Mouse (Mus musculus) hindbrain, postnatal 0 days (tissue): ENCODE measurements around the gene Best2. TPM values are rescaled to one million over a fixed set of nuclear protein-coding genes. Genes with fewer than 3 reads are reported as not detected.

ENCODE experiments used
- ATAC-seq: fragments of 200-750 bp; cut with Nextera tagmentation; 2 replicates; pipeline ENCODE4 v1.8.0; 2017; ENCODE audit warnings: mild to moderate bottlenecking, moderate TSS enrichment, moderate library complexity
- DNase-seq: peaks from one replicate; pipeline ENCODE4 v3.0.0-alpha.2; 2015; ENCODE audit warnings: low spot score
- H3K27ac ChIP-seq: fragments of 300-500 bp; sonication (generic); 2 replicates; pipeline ENCODE4 v1.5.1; 2014; ENCODE audit warnings: mild to moderate bottlenecking
- H3K27me3 ChIP-seq: fragments of 300-500 bp; sonication (generic); 2 replicates; pipeline ENCODE4 v1.6.1; 2014; ENCODE audit warnings: low read length, mixed read lengths; ENCODE audit not compliant: insufficient read depth
- H3K36me3 ChIP-seq: fragments of 300-500 bp; sonication (generic); 2 replicates; pipeline ENCODE4 v1.6.1; 2014; ENCODE audit warnings: low read length, mixed read lengths; ENCODE audit not compliant: insufficient read depth
- H3K4me1 ChIP-seq: fragments of 300-500 bp; sonication (generic); 2 replicates; pipeline ENCODE4 v1.6.1; 2014; ENCODE audit warnings: antibody characterized with exemption, low read length, mixed read lengths; ENCODE audit not compliant: insufficient read depth
- H3K4me2 ChIP-seq: fragments of 300-500 bp; sonication (generic); 2 replicates; pipeline ENCODE4 v1.6.1; 2014; ENCODE audit warnings: low read depth, mild to moderate bottlenecking, low read length, moderate library complexity, mixed read lengths
- H3K4me3 ChIP-seq: fragments of 300-500 bp; sonication (generic); 2 replicates; pipeline ENCODE4 v1.5.1; 2014; ENCODE audit warnings: low read length
- H3K9ac ChIP-seq: fragments of 300-500 bp; sonication (generic); replicated peaks from 2 replicates; pipeline ENCODE4 v1.6.1; 2014; ENCODE audit warnings: mild to moderate bottlenecking, low read length, moderate library complexity, mixed read lengths
- H3K9me3 ChIP-seq: fragments of 300-500 bp; sonication (generic); 2 replicates; pipeline ENCODE4 v1.6.1; 2016; ENCODE audit warnings: low read length, mixed read lengths
- CTCF ChIP-seq: IDR thresholded peaks from 2 replicates; pipeline ENCODE4 v1.5.1; 2016; ENCODE audit warnings: antibody characterized with exemption, control low read depth, low read depth
- WGBS: fragments of 180-500 bp; shearing (Covaris S2); extraction: QIAGEN DNeasy Blood & Tissue Kit; methylation state at CpG from one replicate; pipeline ENCODE4 v1.1.7; 2014; 5-methylcytosine and 5-hydroxymethylcytosine counted together
- polyA plus RNA-seq: library from polyadenylated mRNA; unstranded; fragments of >200 nt; fragmentation: Nextera tagmentation; extraction: Ambion mirVana; gene quantifications from 2 replicates; pipeline ENCODE4 v1.2.1, GENCODE M21; 2015
- total RNA-seq: library from RNA; depleted of rRNA; stranded (reverse); fragments of >200 nt; gene quantifications from 2 replicates; pipeline ENCODE4 v1.2.3, GENCODE M21; 2014

The Best2 gene
- total and polyA plus RNA-seq, 2 experiments from 2014 or later = 0.26 TPM; not detected in 1

- Histone ChIP-seq H3K9ac (peak within 1 kb of the TSS; percentile 67), H3K4me3 (peak within 1 kb of the TSS; percentile 51), H3K9me3 (no peaks in the 10 kb centered on the region), H3K27me3 (no peaks in the 10 kb centered on the region), H3K4me1 (peaks cover 35% of the 10 kb centered on the region), H3K36me3 (no peaks in the 10 kb centered on the region), H3K4me2 (peak within 1 kb of the TSS; percentile 98), H3K27ac (peak within 1 kb of the TSS; percentile 74)
- peak; percentile 70 for ATAC-seq
- no peak for TF ChIP-seq CTCF
- WGBS = under 1% methylated on average over 63 of the region's 63 CpGs
- peak; percentile 93 for DNase-seq
Observed at GRCm38 (mm10) chr8:84978248-84978940, 35.9 kb downstream of the Best2 start, which contains the start of gene Junb. TSS of gene Junb (minus strand) at chr8:84978718.

GRCm38 (mm10) chr8:84977435-84978247, 36.7 kb downstream of the Best2 start:
- peak; percentile 65 for DNase-seq
- TF ChIP-seq CTCF = no peak
- Histone ChIP-seq H3K27me3 (no peaks in the 10 kb centered on the region), H3K27ac (peak overlapping the region; percentile 74), H3K36me3 (0 out of 2 replicates have a peak, but pooled peaks cover under 1% of the 10 kb centered on the region), H3K4me2 (peak overlapping the region; percentile 98), H3K9me3 (no peaks in the 10 kb centered on the region), H3K4me1 (peaks cover 35% of the 10 kb centered on the region), H3K4me3 (peak overlapping the region; percentile 51), H3K9ac (peak overlapping the region; percentile 67)
- ATAC-seq = no peak
- WGBS = 2% methylated on average over 70 of the region's 70 CpGs

- no peak for TF ChIP-seq CTCF
- Histone ChIP-seq H3K27ac (no peak overlapping the region), H3K4me1 (peaks cover 35% of the 10 kb centered on the region), H3K27me3 (no peaks in the 10 kb centered on the region), H3K9ac (peak overlapping the region; percentile 67), H3K4me3 (peak overlapping the region; percentile 51), H3K36me3 (peaks cover 8% of the 10 kb centered on the region; the same call in 1 of the 2 replicates), H3K9me3 (no peaks in the 10 kb centered on the region), H3K4me2 (peak overlapping the region; percentile 98)
- DNase-seq = no peak
- whole genome bisulfite sequencing = under 1% methylated on average over 24 of the region's 25 CpGs
- no peak for ATAC-seq
Observed at GRCm38 (mm10) chr8:84976763-84977434, 37.4 kb downstream of the Best2 start.

- ATAC-seq (peak; percentile 84), DNase-seq (peak; percentile 96)
- H3K36me3 ChIP-seq = peaks cover 14% of the 10 kb centered on the region; the same call in 1 of the 2 replicates
- WGBS = under 1% methylated on average over 57 of the region's 61 CpGs
- TF ChIP-seq CTCF = peak; percentile 37
- H3K9ac ChIP-seq = peak overlapping the region; percentile 67
- peak overlapping the region; percentile 98 for H3K4me2 ChIP-seq
- H3K4me1 ChIP-seq = peaks cover 34% of the 10 kb centered on the region
- H3K27ac ChIP-seq = peak overlapping the region; percentile 54
- peak overlapping the region; percentile 51 for H3K4me3 ChIP-seq
- H3K9me3 ChIP-seq = no peaks in the 10 kb centered on the region
- no peaks in the 10 kb centered on the region for H3K27me3 ChIP-seq
Observed at GRCm38 (mm10) chr8:84976031-84976762, 38.1 kb downstream of the Best2 start.

- Histone ChIP-seq H3K4me3 (peak overlapping the region; percentile 51; the same call in 1 of the 2 replicates), H3K9me3 (no peaks in the 10 kb centered on the region), H3K27me3 (no peaks in the 10 kb centered on the region), H3K27ac (no peak overlapping the region), H3K9ac (no peak overlapping the region), H3K36me3 (peaks cover 18% of the 10 kb centered on the region; the same call in 1 of the 2 replicates), H3K4me1 (peaks cover 33% of the 10 kb centered on the region), H3K4me2 (peak overlapping the region; percentile 98)
- 31% methylated on average over 7 of the region's 7 CpGs for WGBS
- DNase-seq (peak; percentile 76), ATAC-seq (no peak)
- TF ChIP-seq CTCF = peak; percentile 89
Observed at GRCm38 (mm10) chr8:84975434-84975833, 38.9 kb downstream of the Best2 start.

GRCm38 (mm10) chr8:84974543-84975142, 39.7 kb downstream of the Best2 start:
- no peak for ATAC-seq
- TF ChIP-seq CTCF = no peak
- H3K27me3 ChIP-seq = no peaks in the 10 kb centered on the region
- H3K9me3 ChIP-seq = no peaks in the 10 kb centered on the region
- no peak overlapping the region for H3K4me3 ChIP-seq
- WGBS = 83% methylated on average over 8 of the region's 8 CpGs
- no peak overlapping the region for H3K27ac ChIP-seq
- peaks cover 27% of the 10 kb centered on the region for H3K4me1 ChIP-seq
- DNase-seq = no peak
- H3K4me2 ChIP-seq = no peak overlapping the region
- H3K9ac ChIP-seq = no peak overlapping the region
- H3K36me3 ChIP-seq = peaks cover 18% of the 10 kb centered on the region; the same call in 1 of the 2 replicates
